Mouse (Mus musculus) midbrain, embryonic 15.5 days (tissue): ENCODE measurements around the gene Dnajc16. TPM values are rescaled to one million over a fixed set of nuclear protein-coding genes. Genes with fewer than 3 reads are reported as not detected.
"Not testable (repeated sequence)": the region's sequence is repeated elsewhere in the genome, so short reads cannot be mapped to it uniquely, and the experiment has no call there.

ENCODE experiments used
- ATAC-seq: fragments of 200-750 bp; cut with Nextera tagmentation; replicated peaks from 2 replicates; pipeline ENCODE4 v1.8.0; 2017; ENCODE audit warnings: moderate TSS enrichment
- H3K27ac ChIP-seq: fragments of 300-500 bp; sonication (generic); 2 replicates; pipeline ENCODE4 v1.5.1; 2015; ENCODE audit warnings: mild to moderate bottlenecking, inconsistent platforms
- H3K27me3 ChIP-seq: fragments of 300-500 bp; sonication (generic); replicated peaks from 2 replicates; pipeline ENCODE4 v1.6.1; 2015; ENCODE audit warnings: inconsistent platforms
- H3K36me3 ChIP-seq: fragments of 300-500 bp; sonication (generic); replicated peaks from 2 replicates; pipeline ENCODE4 v1.6.1; 2015; ENCODE audit warnings: inconsistent platforms
- H3K4me1 ChIP-seq: fragments of 300-500 bp; sonication (generic); 2 replicates; pipeline ENCODE4 v1.6.1; 2015; ENCODE audit warnings: inconsistent platforms
- H3K4me2 ChIP-seq: fragments of 300-500 bp; sonication (generic); 2 replicates; pipeline ENCODE4 v1.6.1; 2015; ENCODE audit warnings: inconsistent platforms, mild to moderate bottlenecking, moderate library complexity
- H3K4me3 ChIP-seq: fragments of 300-500 bp; sonication (generic); 2 replicates; pipeline ENCODE4 v1.5.1; 2015; ENCODE audit warnings: mild to moderate bottlenecking, inconsistent platforms
- H3K9ac ChIP-seq: fragments of 300-500 bp; sonication (generic); 2 replicates; pipeline ENCODE4 v1.6.1; 2015; ENCODE audit warnings: mild to moderate bottlenecking, inconsistent platforms
- H3K9me3 ChIP-seq: fragments of 300-500 bp; sonication (generic); 2 replicates; pipeline ENCODE4 v1.6.1; 2016; ENCODE audit warnings: inconsistent platforms
- WGBS: fragments of 180-500 bp; shearing (Covaris S2); methylation state at CpG from one replicate; pipeline ENCODE4 v1.1.7; 2015; ENCODE audit warnings: mixed read lengths; 5-methylcytosine and 5-hydroxymethylcytosine counted together
- polyA plus RNA-seq: library from polyadenylated mRNA; unstranded; fragments of >200 nt; fragmentation: Nextera tagmentation; extraction: Ambion mirVana; gene quantifications from 2 replicates; pipeline ENCODE4 v1.2.1, GENCODE M21; 2015

Gene Dnajc16
- polyA plus RNA-seq, 1 experiment from 2014 or later = 6.5 TPM

- not testable (repeated sequence) for H3K4me1 ChIP-seq, H3K27me3 ChIP-seq, H3K4me2 ChIP-seq, ATAC-seq, H3K9ac ChIP-seq, H3K4me3 ChIP-seq, H3K27ac ChIP-seq, H3K9me3 ChIP-seq
- H3K36me3 ChIP-seq = peaks cover 64% of the 10 kb centered on the region
- 86% methylated on average over 4 of the region's 4 CpGs for WGBS
Measured at GRCm38 (mm10) chr4:141773019-141773418, 17.7 kb downstream of the Dnajc16 start.

DNA sequence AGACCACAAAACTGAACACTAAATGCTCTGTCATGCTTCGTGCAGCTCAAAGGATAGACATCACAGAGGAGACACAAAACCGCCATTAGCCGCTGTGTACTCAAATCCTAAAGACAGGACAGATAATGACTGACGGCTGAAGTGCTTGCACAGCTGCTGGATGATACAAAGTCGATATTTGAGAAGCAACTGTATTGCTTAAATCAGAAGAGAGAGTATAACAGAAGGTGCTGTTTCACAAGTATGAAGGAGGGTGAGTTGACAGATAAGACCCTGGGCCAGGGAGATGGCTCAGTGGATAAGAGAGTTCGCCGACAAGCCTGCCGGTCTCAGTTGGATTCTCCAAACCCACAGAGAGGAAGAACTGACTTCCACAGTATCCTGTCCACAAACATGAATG is 18.9 kb downstream of the Dnajc16 start:
- ATAC-seq = no peak

DNA sequence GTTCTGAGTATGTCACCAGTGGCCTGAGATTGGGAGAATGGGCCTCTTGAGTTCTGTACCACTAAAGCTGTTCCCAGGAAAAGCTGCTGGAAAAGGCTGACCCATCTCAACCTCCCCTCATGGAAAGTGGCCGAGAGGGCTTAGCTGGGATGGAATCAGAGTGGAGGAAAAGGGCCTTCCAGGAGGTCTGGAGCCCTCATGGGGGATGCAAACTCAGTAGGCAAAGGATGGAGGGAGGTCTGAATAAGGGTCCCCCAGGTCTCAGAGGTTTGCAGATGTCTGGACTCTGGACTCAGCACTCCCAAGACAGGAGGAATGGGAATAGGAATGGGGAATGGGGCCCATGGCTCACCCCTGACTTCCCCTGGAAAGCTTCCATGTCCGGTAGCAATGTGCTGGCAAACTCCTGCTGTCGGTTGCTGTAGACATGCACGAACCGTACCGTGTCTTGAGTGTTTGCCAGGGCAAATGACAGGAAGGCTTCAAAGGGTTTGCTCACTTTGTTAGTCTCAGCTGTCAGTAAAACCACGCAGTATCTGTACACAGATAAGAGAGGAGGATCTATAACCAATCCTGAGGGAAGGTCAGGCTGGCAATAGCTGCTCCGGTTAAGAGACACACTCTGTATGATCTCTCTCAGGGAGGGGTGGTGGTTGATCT is 21.1 kb downstream of the Dnajc16 start:
- H3K4me1 ChIP-seq = peaks cover 6% of the 10 kb centered on the region; the same call in 1 of the 2 replicates
- no peak overlapping the region for H3K9ac ChIP-seq
- ATAC-seq = no peak
- H3K36me3 ChIP-seq = peaks cover 56% of the 10 kb centered on the region
- no peaks in the 10 kb centered on the region for H3K9me3 ChIP-seq
- no peak overlapping the region for H3K4me3 ChIP-seq
- H3K4me2 ChIP-seq = no peak overlapping the region
- WGBS = 90% methylated on average over 8 of the region's 8 CpGs
- no peak overlapping the region for H3K27ac ChIP-seq
- H3K27me3 ChIP-seq = no peaks in the 10 kb centered on the region

More for the DNA sequence above, 18.9 kb downstream of the Dnajc16 start:
- Histone ChIP-seq H3K9me3 (no peaks in the 10 kb centered on the region), H3K27me3 (no peaks in the 10 kb centered on the region), H3K4me2 (no peak overlapping the region), H3K36me3 (peaks cover 62% of the 10 kb centered on the region), H3K4me1 (no peaks in the 10 kb centered on the region), H3K4me3 (no peak overlapping the region), H3K27ac (no peak overlapping the region), H3K9ac (no peak overlapping the region)
- WGBS = 92% methylated on average over 8 of the region's 8 CpGs

GRCm38 (mm10) chr4:141767353-141768036 is 23.2 kb downstream of the Dnajc16 start:
- 0 out of 2 replicates have a peak, but pooled peaks have one; percentile 33 for ATAC-seq
- no peak overlapping the region for H3K4me3 ChIP-seq
- H3K27ac ChIP-seq = peak overlapping the region; percentile 35; the same call in 1 of the 2 replicates
- H3K4me1 ChIP-seq = peaks cover 6% of the 10 kb centered on the region; the same call in 1 of the 2 replicates
- WGBS = 75% methylated on average over 19 of the region's 19 CpGs
- no peak overlapping the region for H3K9ac ChIP-seq
- no peak overlapping the region for H3K4me2 ChIP-seq
- no peaks in the 10 kb centered on the region for H3K27me3 ChIP-seq
- H3K9me3 ChIP-seq = no peaks in the 10 kb centered on the region
- H3K36me3 ChIP-seq = peaks cover 50% of the 10 kb centered on the region

DNA sequence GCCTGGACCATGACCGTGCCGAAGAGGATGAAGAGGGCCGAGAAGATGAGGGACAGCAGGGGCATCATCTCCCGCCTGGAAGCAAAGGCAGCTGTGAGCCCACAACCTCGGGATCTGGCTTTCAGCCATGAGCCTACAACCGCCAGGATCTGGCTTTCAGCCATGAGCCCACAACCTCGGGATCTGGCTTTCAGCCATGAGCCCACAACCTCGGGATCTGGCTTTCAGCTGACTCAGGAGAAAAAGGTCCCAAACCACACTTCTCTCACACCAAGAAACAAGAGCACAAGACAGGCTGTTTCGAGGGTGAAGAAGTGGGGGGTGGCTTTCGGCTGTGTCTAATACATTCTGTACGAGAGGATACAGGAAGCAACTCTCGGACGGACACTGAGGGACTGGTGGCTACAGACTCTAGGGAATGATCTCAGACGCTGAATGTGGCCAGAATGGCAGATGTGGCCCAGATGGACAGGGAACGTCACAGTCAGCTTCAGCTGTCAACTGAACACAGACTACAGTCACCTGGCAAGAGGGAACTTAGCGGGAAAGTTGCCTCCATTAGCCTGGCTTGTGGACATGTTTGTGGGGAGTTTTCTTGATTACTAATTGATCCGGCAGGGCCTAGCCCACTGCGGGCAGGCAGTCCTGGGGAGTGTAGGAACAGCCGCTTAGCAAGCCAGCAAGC is 23.9 kb downstream of the Dnajc16 start:
- Histone ChIP-seq H3K36me3 (peaks cover 52% of the 10 kb centered on the region), H3K27ac (peak overlapping the region; percentile 72), H3K9ac (no peak overlapping the region), H3K4me1 (peaks cover 6% of the 10 kb centered on the region; the same call in 1 of the 2 replicates), H3K27me3 (no peaks in the 10 kb centered on the region), H3K9me3 (no peaks in the 10 kb centered on the region), H3K4me3 (no peak overlapping the region), H3K4me2 (no peak overlapping the region)
- 0 out of 2 replicates have a peak, but pooled peaks have one; percentile 30 for ATAC-seq
- WGBS = 55% methylated on average over 19 of the region's 19 CpGs

- H3K9ac ChIP-seq = no peak overlapping the region
- H3K9me3 ChIP-seq = no peaks in the 10 kb centered on the region
- no peaks in the 10 kb centered on the region for H3K27me3 ChIP-seq
- H3K4me2 ChIP-seq = no peak overlapping the region
- 80% methylated on average over 8 of the region's 8 CpGs for WGBS
- H3K36me3 ChIP-seq = peaks cover 50% of the 10 kb centered on the region
- H3K27ac ChIP-seq = peak overlapping the region; percentile 72
- no peak for ATAC-seq
- no peak overlapping the region for H3K4me3 ChIP-seq
- H3K4me1 ChIP-seq = peaks cover 6% of the 10 kb centered on the region; the same call in 1 of the 2 replicates
Measured at GRCm38 (mm10) chr4:141766316-141766667, 24.4 kb downstream of the Dnajc16 start.

GRCm38 (mm10) chr4:141765008-141765407 is 25.7 kb downstream of the Dnajc16 start:
- Histone ChIP-seq H3K27me3 (no peaks in the 10 kb centered on the region), H3K4me1 (peaks cover 6% of the 10 kb centered on the region; the same call in 1 of the 2 replicates), H3K27ac (no peak overlapping the region), H3K9ac (no peak overlapping the region), H3K36me3 (peaks cover 42% of the 10 kb centered on the region), H3K4me2 (no peak overlapping the region), H3K9me3 (no peaks in the 10 kb centered on the region), H3K4me3 (no peak overlapping the region)
- ATAC-seq = no peak
- WGBS = 99% methylated on average over 3 of the region's 3 CpGs

DNA sequence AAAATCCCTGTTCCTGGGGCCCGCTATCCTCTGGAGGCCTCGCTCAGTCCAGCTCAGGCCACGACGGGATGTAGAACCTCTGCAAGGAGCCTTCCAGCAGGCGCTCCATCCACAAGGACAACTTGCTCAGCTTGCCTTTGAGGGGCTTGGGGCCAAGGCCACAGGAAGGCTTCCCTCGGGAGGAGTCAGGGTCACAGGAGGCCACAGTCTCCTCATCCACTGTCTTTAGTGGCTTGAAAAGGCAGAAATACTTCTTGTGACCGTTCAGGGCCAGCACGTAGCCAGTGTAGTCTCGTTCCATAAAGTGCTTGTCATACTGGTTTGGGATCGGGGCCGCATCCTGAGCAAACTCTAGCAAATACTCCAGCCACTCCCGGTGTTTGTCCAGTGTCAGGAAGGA is 27.3 kb downstream of the Dnajc16 start:
- no peak for ATAC-seq
- Histone ChIP-seq H3K4me1 (peaks cover 6% of the 10 kb centered on the region; the same call in 1 of the 2 replicates), H3K4me2 (no peak overlapping the region), H3K27ac (no peak overlapping the region), H3K27me3 (no peaks in the 10 kb centered on the region), H3K9ac (no peak overlapping the region), H3K4me3 (no peak overlapping the region), H3K9me3 (no peaks in the 10 kb centered on the region), H3K36me3 (peaks cover 36% of the 10 kb centered on the region)
- 94% methylated on average over 12 of the region's 12 CpGs for WGBS

- H3K36me3 ChIP-seq = peaks cover 34% of the 10 kb centered on the region
- no peak for ATAC-seq
Measured at GRCm38 (mm10) chr4:141762102-141762598, 28.6 kb downstream of the Dnajc16 start.

DNA sequence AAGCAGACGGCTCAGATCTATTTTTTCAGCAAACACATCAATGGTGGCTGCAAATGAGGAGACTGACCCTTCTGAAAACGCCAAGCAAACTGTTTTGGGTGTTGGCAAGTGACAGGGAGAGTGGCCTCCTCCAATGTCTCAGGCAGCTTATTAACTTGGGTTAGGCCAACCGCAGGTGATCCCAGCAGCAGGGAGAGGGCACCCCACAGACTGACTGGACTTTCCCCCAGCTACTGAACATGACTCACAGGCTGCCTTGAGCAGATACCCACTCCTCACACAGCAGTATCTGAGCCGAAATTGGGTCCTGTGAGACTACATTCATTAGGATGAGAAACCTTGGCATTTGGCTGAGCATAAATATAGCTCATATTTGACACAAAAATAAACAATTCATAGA is 29.8 kb downstream of the Dnajc16 start:
- WGBS = 89% methylated on average over 4 of the region's 4 CpGs

More at GRCm38 (mm10) chr4:141762102-141762598, 28.6 kb downstream of the Dnajc16 start:
- H3K9ac ChIP-seq = no peak overlapping the region
- no peaks in the 10 kb centered on the region for H3K27me3 ChIP-seq
- no peak overlapping the region for H3K4me3 ChIP-seq
- H3K4me2 ChIP-seq = no peak overlapping the region
- H3K27ac ChIP-seq = no peak overlapping the region
- peaks cover 6% of the 10 kb centered on the region; the same call in 1 of the 2 replicates for H3K4me1 ChIP-seq
- H3K9me3 ChIP-seq = no peaks in the 10 kb centered on the region
- 94% methylated on average over 13 of the region's 13 CpGs for WGBS

DNA sequence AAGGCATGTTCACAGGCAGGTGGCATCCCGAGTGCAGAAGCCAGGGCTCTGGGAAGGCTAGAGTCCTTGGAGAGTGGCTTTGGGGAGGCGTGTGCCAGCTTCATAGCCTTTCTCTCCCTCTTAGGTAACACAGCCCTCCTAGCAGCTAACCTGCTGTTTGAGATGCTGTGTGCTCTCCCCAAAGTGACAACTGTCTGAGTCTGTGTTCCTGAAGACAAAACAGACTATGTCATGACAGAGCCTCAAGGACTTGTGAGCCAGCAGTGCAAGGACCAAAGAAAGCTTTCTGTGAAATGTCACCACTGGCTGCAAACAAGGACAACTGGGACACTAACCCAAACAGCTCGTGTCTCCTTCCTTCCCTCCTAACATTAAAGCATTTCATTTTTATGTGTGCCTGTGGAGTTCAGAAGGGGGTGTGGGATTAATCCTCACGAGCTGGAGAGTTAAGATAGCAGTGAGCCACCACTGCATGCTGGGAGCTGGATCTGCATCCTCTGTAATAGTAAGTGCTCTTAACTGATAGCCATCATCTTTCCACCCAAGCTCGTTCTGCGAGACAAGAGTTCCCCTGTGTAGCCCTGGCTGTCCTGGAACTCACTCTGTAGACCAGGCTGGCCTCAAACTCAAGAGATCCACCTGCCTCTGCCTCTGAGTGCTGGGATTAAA is 31.7 kb downstream of the Dnajc16 start:
- H3K4me2 ChIP-seq = no peak overlapping the region
- no peak for ATAC-seq
- H3K9me3 ChIP-seq = no peaks in the 10 kb centered on the region
- H3K36me3 ChIP-seq = peaks cover 26% of the 10 kb centered on the region
- 69% methylated on average over 6 of the region's 6 CpGs for WGBS
- no peak overlapping the region for H3K9ac ChIP-seq
- no peak overlapping the region for H3K27ac ChIP-seq
- H3K27me3 ChIP-seq = no peaks in the 10 kb centered on the region
- no peaks in the 10 kb centered on the region for H3K4me1 ChIP-seq
- H3K4me3 ChIP-seq = no peak overlapping the region

More for the DNA sequence above, 29.8 kb downstream of the Dnajc16 start:
- Histone ChIP-seq H3K27ac (no peak overlapping the region), H3K4me1 (no peaks in the 10 kb centered on the region), H3K36me3 (peaks cover 30% of the 10 kb centered on the region), H3K4me2 (no peak overlapping the region), H3K9ac (no peak overlapping the region), H3K27me3 (no peaks in the 10 kb centered on the region), H3K4me3 (no peak overlapping the region), H3K9me3 (no peaks in the 10 kb centered on the region)
- ATAC-seq = no peak

- Histone ChIP-seq H3K36me3 (0 out of 2 replicates have a peak, but pooled peaks cover 10% of the 10 kb centered on the region), H3K4me3 (no peak overlapping the region), H3K9me3 (no peaks in the 10 kb centered on the region), H3K27ac (no peak overlapping the region), H3K27me3 (no peaks in the 10 kb centered on the region), H3K4me1 (no peaks in the 10 kb centered on the region), H3K9ac (no peak overlapping the region), H3K4me2 (no peak overlapping the region)
- WGBS = 97% methylated on average over 3 of the region's 3 CpGs
- no peak for ATAC-seq
Measured at GRCm38 (mm10) chr4:141757124-141757523, 33.6 kb downstream of the Dnajc16 start.
